Comparison of ENCODE assay signal across 8 mouse cellular contexts in the genomic region with DNA sequence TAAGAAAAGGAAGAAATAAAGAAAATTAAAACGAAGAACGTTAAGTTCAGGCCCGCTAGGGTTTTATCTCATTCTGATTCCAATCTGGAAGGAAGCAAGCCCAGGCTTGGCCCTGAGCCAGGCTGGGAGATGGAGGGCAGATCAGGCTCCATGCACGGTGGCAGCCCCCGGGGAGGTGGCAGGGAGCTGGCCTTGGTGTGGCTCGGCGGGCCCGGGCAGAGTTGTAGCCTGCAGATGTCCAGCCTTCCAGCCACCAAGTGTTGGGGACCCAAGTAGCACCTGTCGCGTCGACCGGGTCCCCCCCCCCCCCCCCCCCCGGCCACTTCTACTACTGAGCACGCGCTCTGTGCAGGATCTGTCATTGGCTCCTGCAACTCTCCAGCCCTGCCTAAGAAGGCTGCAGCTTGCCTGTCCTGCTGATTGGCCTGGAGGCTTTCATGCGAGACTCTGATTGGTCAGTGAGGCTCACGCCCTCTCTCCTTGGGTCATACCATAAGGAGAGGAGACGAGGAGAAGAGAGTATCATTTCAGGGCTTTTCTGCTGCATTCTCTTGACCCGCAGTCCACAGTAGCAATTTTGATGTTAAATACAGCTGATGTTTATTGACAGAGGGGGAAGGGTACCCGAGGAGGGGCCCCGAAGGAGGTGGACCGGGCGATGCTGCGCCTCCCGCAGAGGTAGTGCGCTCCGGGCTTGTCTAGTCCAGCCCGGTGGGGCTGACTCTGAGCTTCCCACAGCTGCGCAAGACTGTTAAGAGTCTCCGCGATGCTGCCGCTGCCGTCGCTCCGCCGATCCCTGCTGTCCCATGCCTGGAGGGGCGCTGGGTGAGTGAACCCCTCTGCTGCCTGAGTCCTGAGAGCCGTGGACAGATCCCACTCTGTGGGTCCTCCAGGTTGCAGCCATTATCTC. TPM values are rescaled to one million over a fixed set of nuclear protein-coding genes. Genes with fewer than 3 reads are reported as not detected.
DNase-seq lines count a peak whose midpoint lies in the region; ATAC-seq lines count a peak whose summit lies in the region.

A gene (plus strand): TSS at position 494 of the 910 bp plus-strand sequence.

- peak within 1 kb of the TSS; percentile 81 for H3K9ac ChIP-seq in heart, embryonic 14.5 days (ENCODE audit: low read length)
- H3K9ac ChIP-seq in liver, embryonic 13.5 days: peak within 1 kb of the TSS; percentile 78
- peak within 1 kb of the TSS; percentile 85 for H3K9ac ChIP-seq in stomach, embryonic 16.5 days (ENCODE audit: low read length)

- H3K4me2 ChIP-seq in heart, embryonic 14.5 days (ENCODE audit: low read length): peak within 1 kb of the TSS; percentile 89
- H3K4me2 ChIP-seq in liver, embryonic 13.5 days: peak within 1 kb of the TSS; percentile 88
- peak within 1 kb of the TSS; percentile 94 for H3K4me2 ChIP-seq in stomach, embryonic 16.5 days (ENCODE audit: low read depth, low read length)

- H3K27me3 ChIP-seq in heart, embryonic 14.5 days (ENCODE audit: control insufficient read depth, insufficient read depth, low read length): no peaks in the 10 kb centered on the region
- no peaks in the 10 kb centered on the region for H3K27me3 ChIP-seq in liver, embryonic 13.5 days
- H3K27me3 ChIP-seq in stomach, embryonic 16.5 days (ENCODE audit: control insufficient read depth, insufficient read depth, low read length): no peaks in the 10 kb centered on the region

- H3K36me3 ChIP-seq in heart, embryonic 14.5 days (ENCODE audit: control insufficient read depth, insufficient read depth, low read length): peaks cover 5% of the 10 kb centered on the region
- 0 out of 2 replicates have a peak, but pooled peaks cover 2% of the 10 kb centered on the region for H3K36me3 ChIP-seq in liver, embryonic 13.5 days
- H3K36me3 ChIP-seq in stomach, embryonic 16.5 days (ENCODE audit: control insufficient read depth, insufficient read depth, low read length): no peaks in the 10 kb centered on the region

- WGBS in heart, embryonic 14.5 days: under 1% methylated on average over 34 of the region's 38 CpGs
- WGBS in liver, embryonic 13.5 days (ENCODE audit: insufficient replicate concordance): under 1% methylated on average over 35 of the region's 38 CpGs
- under 1% methylated on average over 34 of the region's 38 CpGs for WGBS in stomach, embryonic 16.5 days

- no peaks in the 10 kb centered on the region for H3K9me3 ChIP-seq in heart, embryonic 14.5 days (ENCODE audit: control insufficient read depth, low read length)
- H3K9me3 ChIP-seq in liver, embryonic 13.5 days (replicated peaks): no peaks in the 10 kb centered on the region
- H3K9me3 ChIP-seq in stomach, embryonic 16.5 days (replicated peaks; ENCODE audit: control insufficient read depth, low read length): no peaks in the 10 kb centered on the region

- peak within 1 kb of the TSS; percentile 60 to 70 for H3K4me3 ChIP-seq in heart, embryonic 14.5 days (ENCODE audit: control insufficient read depth in 1 of 2, insufficient read depth in 1 of 2, low read depth in 1 of 2, low read length in 2 of 2)
- H3K4me3 ChIP-seq in liver, embryonic 13.5 days (replicated peaks): peak within 1 kb of the TSS; percentile 72
- H3K4me3 ChIP-seq in stomach, embryonic 16.5 days (replicated peaks; ENCODE audit: low read length): peak within 1 kb of the TSS; percentile 87

- ATAC-seq in CD4-positive, CD25-positive, alpha-beta regulatory T cell, adult 4 months: peak; percentile 99
- ATAC-seq in heart, embryonic 14.5 days (ENCODE audit: insufficient number of reproducible peaks, insufficient read depth, low FRiP score, low read depth): peak; percentile 98
- peak; percentile 98 for ATAC-seq in liver, embryonic 13.5 days (ENCODE audit: low read depth)
- ATAC-seq in stomach, embryonic 16.5 days (ENCODE audit: insufficient read depth, low FRiP score): peak; percentile 100

- peak within 1 kb of the TSS; percentile 73 to 78 for H3K27ac ChIP-seq in heart, embryonic 14.5 days (replicated peaks in 1 of 2; ENCODE audit: control insufficient read depth in 1 of 2, insufficient read depth in 1 of 2, low read depth in 2 of 2, low read length in 2 of 2)
- H3K27ac ChIP-seq in liver, embryonic 13.5 days: peak within 1 kb of the TSS; percentile 76
- H3K27ac ChIP-seq in stomach, embryonic 16.5 days (ENCODE audit: low read length): peak within 1 kb of the TSS; percentile 72

- DNase-seq in c-Kit-negative CD71-positive TER-119-positive erythroid progenitor cells, embryonic 14.5 days (ENCODE audit: low read depth, low spot score): peak; percentile 85
- peak; percentile 88 for DNase-seq in fibroblast of lung, adult 2 months (ENCODE audit: low read depth)
- DNase-seq in kidney, postnatal 14 days: peak; percentile 95
- peak; percentile 87 for DNase-seq in liver, embryonic 13.5 days
- peak; percentile 94 for DNase-seq in neural tube, embryonic 10.5 days (ENCODE audit: extremely low spot score, low spot score)

- H3K4me1 ChIP-seq in heart, embryonic 14.5 days (ENCODE audit: control insufficient read depth in 2 of 2, insufficient read depth in 2 of 2, low read length in 2 of 2): peaks cover 4 to 19% of the 10 kb centered on the region in 2 experiments
- H3K4me1 ChIP-seq in liver, embryonic 13.5 days (replicated peaks): peaks cover 49% of the 10 kb centered on the region
- peaks cover 16% of the 10 kb centered on the region for H3K4me1 ChIP-seq in stomach, embryonic 16.5 days (ENCODE audit: control insufficient read depth, insufficient read depth, low read length)

RNA-seq across cellular contexts. Expression of the gene that starts here (rescaled TPM):
- polyA plus RNA-seq in CD4-positive, CD25-positive, alpha-beta regulatory T cell, adult 4 months (2017; shearing (Covaris generic)): 10 to 100 TPM; 11.0 to 22.4 TPM
- 13.0 and 13.4 TPM in 2 replicates for polyA plus RNA-seq in heart, embryonic 14.5 days (2014; fragmentation: Nextera tagmentation; extraction: Ambion mirVana)
- 50.2 and 57.3 TPM in 2 replicates for polyA plus RNA-seq in liver, embryonic 13.5 days (2015; fragmentation: Nextera tagmentation; extraction: Ambion mirVana)
- polyA plus RNA-seq in stomach, embryonic 16.5 days (2015; fragmentation: Nextera tagmentation; extraction: Ambion mirVana): 35.9 and 38.0 TPM in 2 replicates

Comparison
In these comparisons a context has a peak if more than half of its experiments do, and no peak if none do; other contexts are left out.
1. Peak in every context shown above with its lines: DNase-seq, ATAC-seq, H3K4me3 ChIP-seq and H3K27ac ChIP-seq.